Mouse (Mus musculus): Measurements from ENCODE around the gene Sh2d6.

- TF ChIP-seq CTCF (IDR thresholded peaks at IDR 0.05; ENCODE audit: low read depth) (no peak), EP300 (IDR thresholded peaks at IDR 0.05; ENCODE audit: low read depth) (no peak)
Measured at GRCm38 (mm10) chr6:72475221-72475985, 46.1 kb downstream of the Sh2d6 start.

Data from liver, embryonic 14.5 days (tissue).